Comparison of ENCODE assay signal across 34 mouse cellular contexts in genomic region chr6:34406746-34407145, GRCm38 (mm10). TPM values are rescaled to one million over a fixed set of nuclear protein-coding genes. Genes with fewer than 3 reads are reported as not detected.
"Had no signal": no experiment of that assay in that cellular context is flagged by ENCODE, and none has a peak within 500 bp of the region (broad histone marks: within the 10 kb centered on the region; RNA-seq: fewer than 3 reads in every experiment).

No protein-coding gene starts in this region.

- DNase-seq: left cerebral cortex, postnatal 4 days; liver; liver, embryonic 13.5 days; liver, postnatal 0 days; lung, adult 18-20 months; lung, adult 2 months; lung, postnatal 10 days; lung, postnatal 14 days; lung, postnatal 4 days; midbrain, embryonic 14.5 days had no signal

RNA-seq across cellular contexts. Expression of gene Akr1b7, which starts 5.4 kb away (rescaled TPM):
- total RNA-seq: left cerebral cortex, postnatal 10 days; left cerebral cortex, postnatal 14 days; left cerebral cortex, postnatal 25 days; left cerebral cortex, postnatal 36 days; left cerebral cortex, postnatal 4 days; megakaryocyte progenitor cell, adult 5-6 weeks; megakaryocyte, adult 5-6 weeks; megakaryocyte-erythroid progenitor cell, adult 5-6 weeks; midbrain, postnatal 0 days; monocyte, adult 5-6 weeks had no signal
- polyA plus RNA-seq: limb, embryonic 10.5 days; limb, embryonic 12.5 days; limb, embryonic 13.5 days; lung, embryonic 14.5 days; lung, embryonic 15.5 days; lung, embryonic 16.5 days; macrophage; midbrain, embryonic 10.5 days; midbrain, embryonic 11.5 days; midbrain, embryonic 12.5 days; midbrain, embryonic 13.5 days; midbrain, embryonic 14.5 days; midbrain, embryonic 15.5 days; midbrain, embryonic 16.5 days; neural tube, embryonic 11.5 days; neural tube, embryonic 12.5 days had no signal

RNA-seq across cellular contexts. Expression of gene Akr1b8, which starts 52.8 kb away (rescaled TPM):
- total RNA-seq: megakaryocyte, adult 5-6 weeks; megakaryocyte-erythroid progenitor cell, adult 5-6 weeks; monocyte, adult 5-6 weeks had no signal
